Comparison of ENCODE assay signal across 32 mouse cellular contexts in the genomic region with DNA sequence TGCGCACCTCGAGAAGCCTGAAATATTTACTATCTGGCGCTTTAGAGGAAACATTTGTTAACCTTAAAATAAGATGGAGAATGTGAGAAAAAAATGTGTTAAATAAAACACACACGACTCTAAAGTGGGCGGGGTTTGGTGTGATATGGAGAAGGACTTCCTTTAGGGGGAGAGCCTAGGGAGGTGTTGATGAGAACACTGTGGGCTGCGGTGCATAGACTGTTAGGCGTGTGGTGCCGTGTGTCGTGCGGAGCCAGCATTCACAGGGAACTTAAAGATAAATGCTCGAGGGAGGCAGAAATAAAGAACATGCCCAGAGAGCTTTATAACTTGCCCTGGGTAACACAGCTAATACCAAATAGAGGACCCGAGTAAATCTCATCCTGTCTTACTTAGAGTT.
"Had no signal": no experiment of that assay in that cellular context is flagged by ENCODE, and none has a peak within 500 bp of the region (broad histone marks: within the 10 kb centered on the region; RNA-seq: fewer than 3 reads in every experiment).

No protein-coding gene starts in this region.

- H3K4me1 ChIP-seq: heart, embryonic 15.5 days; hindbrain, embryonic 15.5 days; intestine, embryonic 15.5 days had no signal

- ATAC-seq: hindbrain, embryonic 16.5 days; hindbrain, postnatal 0 days; inflammation-experienced regulatory T-cells, adult 6 months; intestine, embryonic 15.5 days; intestine, embryonic 16.5 days; intestine, postnatal 0 days had no signal

- H3K4me3 ChIP-seq: heart, embryonic 12.5 days; heart, embryonic 13.5 days; heart, embryonic 15.5 days; hindbrain, embryonic 10.5 days; hindbrain, embryonic 12.5 days; hindbrain, embryonic 13.5 days; hindbrain, embryonic 15.5 days; intestine, embryonic 15.5 days; kidney, embryonic 15.5 days; layer of hippocampus, adult 2 months; left cerebral cortex, adult 2 months had no signal

- DNase-seq: heart, postnatal 10 days; heart, postnatal 14 days; heart, postnatal 36 days; heart, postnatal 4 days; kidney, adult 11 months; kidney, adult 18-20 months; kidney, adult 2 months; kidney, adult 8-10 months; kidney, adult 9 months; kidney, postnatal 10 days; kidney, postnatal 14 days; kidney, postnatal 25 days; kidney, postnatal 36 days; kidney, postnatal 4 days; layer of hippocampus, adult 9-11 months; layer of hippocampus, postnatal 36 days had no signal
